Mouse (Mus musculus): ENCODE measurements at regions not wholly inside any gene's neighbourhood (a gene's known extent, or its start where the extent isn't known, plus 50 kb on each side); places are given as distances from the start of the nearest gene placed in this dataset.

DNA sequence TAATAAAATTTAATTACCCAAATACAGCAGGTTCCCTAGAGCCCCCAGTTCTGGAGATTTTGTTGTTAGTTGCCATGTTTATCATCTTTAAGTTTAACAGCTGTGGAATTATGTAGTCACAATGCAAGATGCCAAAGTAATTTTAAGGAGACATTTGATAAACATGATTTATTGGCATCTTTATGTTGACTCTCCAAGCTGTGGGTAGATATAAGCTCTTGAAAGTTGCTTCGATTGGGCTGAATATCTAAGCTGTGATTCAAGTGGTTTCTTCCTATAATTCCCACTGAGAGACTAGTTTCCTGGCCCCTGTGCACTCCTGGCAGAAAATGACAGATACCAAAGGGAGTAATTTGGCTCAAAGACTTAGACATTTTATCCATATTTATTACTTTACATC is 364.7 kb upstream of the Hsf2 start:
- Histone ChIP-seq H3K9ac (no peak overlapping the region), H3K4me1 (replicated peaks) (no peaks in the 10 kb centered on the region), H3K4me2 (no peak overlapping the region), H3K4me3 (no peak overlapping the region), H3K27me3 (no peaks in the 10 kb centered on the region), H3K36me3 (no peaks in the 10 kb centered on the region), H3K9me3 (no peaks in the 10 kb centered on the region), H3K27ac (no peak overlapping the region)
- 83% methylated on average over 1 of the region's 1 CpGs for whole genome bisulfite sequencing
- ATAC-seq (ENCODE audit: low FRiP score) = no peak

- WGBS = 81% methylated on average over 3 of the region's 3 CpGs
- no peak for ATAC-seq (ENCODE audit: low FRiP score)
These were observed 359.0 kb upstream of the Hsf2 start for GRCm38 (mm10) chr10:57127185-57127584.

GRCm38 (mm10) chr10:57156426-57156825 is 329.8 kb upstream of the Hsf2 start:
- H3K4me2 ChIP-seq = no peak overlapping the region
- no peaks in the 10 kb centered on the region for H3K36me3 ChIP-seq
- H3K27ac ChIP-seq = no peak overlapping the region
- no peaks in the 10 kb centered on the region for H3K9me3 ChIP-seq
- H3K27me3 ChIP-seq = no peaks in the 10 kb centered on the region
- no peak overlapping the region for H3K9ac ChIP-seq
- no peak for ATAC-seq (ENCODE audit: low FRiP score)
- WGBS = 82% methylated on average over 4 of the region's 4 CpGs
- H3K4me3 ChIP-seq = no peak overlapping the region
- no peaks in the 10 kb centered on the region for H3K4me1 ChIP-seq (replicated peaks)

More at GRCm38 (mm10) chr10:57127185-57127584, 359.0 kb upstream of the Hsf2 start:
- Histone ChIP-seq H3K36me3 (no peaks in the 10 kb centered on the region), H3K4me2 (no peak overlapping the region), H3K4me3 (no peak overlapping the region), H3K27ac (no peak overlapping the region), H3K27me3 (no peaks in the 10 kb centered on the region), H3K9me3 (no peaks in the 10 kb centered on the region), H3K4me1 (replicated peaks) (no peaks in the 10 kb centered on the region), H3K9ac (no peak overlapping the region)

- H3K36me3 ChIP-seq = no peaks in the 10 kb centered on the region
- H3K4me2 ChIP-seq = no peak overlapping the region
- no peak overlapping the region for H3K9ac ChIP-seq
- H3K4me1 ChIP-seq (replicated peaks) = no peaks in the 10 kb centered on the region
- 80% methylated on average over 9 of the region's 9 CpGs for WGBS
- H3K27me3 ChIP-seq = no peaks in the 10 kb centered on the region
- ATAC-seq (ENCODE audit: low FRiP score) = no peak
- no peaks in the 10 kb centered on the region for H3K9me3 ChIP-seq
- H3K27ac ChIP-seq = no peak overlapping the region
- H3K4me3 ChIP-seq = no peak overlapping the region
These were observed 329.3 kb upstream of the Hsf2 start for GRCm38 (mm10) chr10:57156912-57157311.

DNA sequence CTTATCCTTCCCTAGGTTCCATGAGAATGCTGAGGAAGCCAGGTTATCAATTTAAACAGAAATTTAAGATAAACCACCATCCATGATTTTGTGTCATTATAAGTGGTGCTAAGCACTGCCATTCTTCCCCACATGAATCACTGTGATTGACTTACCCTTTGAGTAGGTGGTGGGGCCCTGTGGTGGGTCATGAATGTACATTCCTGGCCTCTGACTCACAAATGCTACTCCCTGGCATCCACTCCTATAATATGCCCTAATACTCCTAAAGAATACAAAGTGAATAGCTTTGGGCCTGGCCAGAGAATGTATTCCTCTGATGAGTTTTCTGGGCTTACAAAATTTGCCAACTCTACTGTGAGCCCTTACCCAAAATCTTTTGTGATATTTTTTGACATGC is 325.6 kb upstream of the Hsf2 start:
- Histone ChIP-seq H3K4me1 (replicated peaks) (no peaks in the 10 kb centered on the region), H3K4me2 (no peak overlapping the region), H3K9me3 (no peaks in the 10 kb centered on the region), H3K36me3 (no peaks in the 10 kb centered on the region), H3K9ac (no peak overlapping the region), H3K27ac (no peak overlapping the region), H3K4me3 (no peak overlapping the region), H3K27me3 (no peaks in the 10 kb centered on the region)
- no peak for ATAC-seq (ENCODE audit: low FRiP score)

DNA sequence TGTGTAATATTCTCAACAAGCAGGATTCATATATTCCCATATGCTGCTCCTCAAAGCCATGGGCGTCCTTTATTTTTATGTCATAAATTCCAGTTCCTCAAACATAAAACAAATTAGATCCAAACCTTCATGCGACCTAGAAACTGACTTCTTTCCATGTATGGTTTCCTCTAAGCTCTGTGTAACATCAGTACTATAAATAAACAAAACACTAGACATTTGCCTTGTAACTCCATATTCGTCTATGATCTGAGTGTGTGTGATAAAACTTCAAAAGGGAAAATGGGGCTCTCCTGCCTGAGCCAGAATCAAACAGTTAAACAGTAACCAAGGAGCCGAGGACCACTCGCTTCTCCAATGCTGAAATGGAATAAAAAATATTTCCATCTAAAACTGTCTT is 322.8 kb upstream of the Hsf2 start:
- no peak for ATAC-seq (ENCODE audit: low FRiP score)
- H3K36me3 ChIP-seq = no peaks in the 10 kb centered on the region
- H3K9ac ChIP-seq = no peak overlapping the region
- no peak overlapping the region for H3K4me3 ChIP-seq
- no peak overlapping the region for H3K4me2 ChIP-seq
- no peaks in the 10 kb centered on the region for H3K9me3 ChIP-seq
- H3K4me1 ChIP-seq (replicated peaks) = no peaks in the 10 kb centered on the region
- no peaks in the 10 kb centered on the region for H3K27me3 ChIP-seq
- 82% methylated on average over 5 of the region's 5 CpGs for WGBS
- no peak overlapping the region for H3K27ac ChIP-seq

- no peak overlapping the region for H3K27ac ChIP-seq
- H3K9me3 ChIP-seq = no peaks in the 10 kb centered on the region
- no peaks in the 10 kb centered on the region for H3K27me3 ChIP-seq
- no peak overlapping the region for H3K4me3 ChIP-seq
- 78% methylated on average over 1 of the region's 1 CpGs for WGBS
- no peaks in the 10 kb centered on the region for H3K36me3 ChIP-seq
- no peak overlapping the region for H3K4me2 ChIP-seq
- no peak overlapping the region for H3K9ac ChIP-seq
- no peak for ATAC-seq (ENCODE audit: low FRiP score)
- H3K4me1 ChIP-seq (replicated peaks) = no peaks in the 10 kb centered on the region
These were observed 302.6 kb upstream of the Hsf2 start for GRCm38 (mm10) chr10:57183560-57183959.

GRCm38 (mm10) chr10:57210701-57211100 is 275.5 kb upstream of the Hsf2 start:
- H3K4me3 ChIP-seq = no peak overlapping the region
- H3K9ac ChIP-seq = no peak overlapping the region
- ATAC-seq (ENCODE audit: low FRiP score) = no peak
- H3K4me1 ChIP-seq (replicated peaks) = no peaks in the 10 kb centered on the region
- H3K4me2 ChIP-seq = no peak overlapping the region
- no peaks in the 10 kb centered on the region for H3K27me3 ChIP-seq
- H3K9me3 ChIP-seq = no peaks in the 10 kb centered on the region
- no peaks in the 10 kb centered on the region for H3K36me3 ChIP-seq
- no peak overlapping the region for H3K27ac ChIP-seq

DNA sequence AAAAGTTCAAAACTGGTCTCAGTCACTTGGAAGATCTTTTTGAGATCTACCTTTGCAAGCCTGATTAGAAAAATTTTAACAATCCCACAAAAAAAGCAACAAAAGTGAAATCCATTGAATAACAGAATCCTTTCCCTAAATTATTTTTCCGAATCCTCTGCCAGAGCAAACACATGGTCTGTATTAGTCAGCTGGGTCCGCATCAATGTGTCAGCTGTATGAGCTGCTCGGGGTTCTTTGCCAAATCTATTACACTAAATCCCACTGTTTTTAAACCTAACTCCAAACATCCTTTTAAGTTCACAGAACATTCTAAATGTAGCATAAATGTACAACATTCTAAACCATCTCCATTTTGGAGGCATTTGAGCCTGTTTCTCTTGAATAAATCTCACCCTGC is 255.1 kb upstream of the Hsf2 start:
- H3K4me3 ChIP-seq = no peak overlapping the region
- 86% methylated on average over 3 of the region's 3 CpGs for WGBS
- H3K4me2 ChIP-seq = no peak overlapping the region
- no peaks in the 10 kb centered on the region for H3K36me3 ChIP-seq
- no peaks in the 10 kb centered on the region for H3K27me3 ChIP-seq
- no peak overlapping the region for H3K9ac ChIP-seq
- ATAC-seq (ENCODE audit: low FRiP score) = no peak
- H3K27ac ChIP-seq = no peak overlapping the region
- no peaks in the 10 kb centered on the region for H3K9me3 ChIP-seq
- H3K4me1 ChIP-seq (replicated peaks) = no peaks in the 10 kb centered on the region

DNA sequence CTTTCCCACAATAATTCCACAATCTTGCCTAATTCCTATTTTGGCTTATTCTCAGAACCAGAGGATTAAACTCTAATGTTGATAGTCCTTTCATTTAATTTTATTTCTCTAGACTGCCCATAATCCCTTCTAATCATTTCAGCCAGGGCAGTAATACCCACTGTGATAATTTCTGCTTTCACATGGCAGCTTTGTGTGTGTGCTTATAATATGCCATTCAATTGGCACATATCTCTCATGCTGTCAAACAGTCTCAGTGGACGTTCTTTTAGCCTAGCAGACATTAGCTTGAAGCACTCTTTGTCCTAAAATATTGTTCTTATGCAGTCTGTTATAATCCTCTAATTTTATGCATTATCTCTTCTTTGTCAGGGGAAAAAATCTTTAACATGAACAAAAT is 205.0 kb upstream of the Hsf2 start:
- Histone ChIP-seq H3K4me3 (no peak overlapping the region), H3K27me3 (no peaks in the 10 kb centered on the region), H3K9me3 (no peaks in the 10 kb centered on the region), H3K36me3 (no peaks in the 10 kb centered on the region), H3K9ac (no peak overlapping the region), H3K27ac (no peak overlapping the region), H3K4me1 (replicated peaks) (no peaks in the 10 kb centered on the region), H3K4me2 (no peak overlapping the region)
- WGBS = 35% methylated on average over 1 of the region's 1 CpGs
- ATAC-seq (ENCODE audit: low FRiP score) = no peak

DNA sequence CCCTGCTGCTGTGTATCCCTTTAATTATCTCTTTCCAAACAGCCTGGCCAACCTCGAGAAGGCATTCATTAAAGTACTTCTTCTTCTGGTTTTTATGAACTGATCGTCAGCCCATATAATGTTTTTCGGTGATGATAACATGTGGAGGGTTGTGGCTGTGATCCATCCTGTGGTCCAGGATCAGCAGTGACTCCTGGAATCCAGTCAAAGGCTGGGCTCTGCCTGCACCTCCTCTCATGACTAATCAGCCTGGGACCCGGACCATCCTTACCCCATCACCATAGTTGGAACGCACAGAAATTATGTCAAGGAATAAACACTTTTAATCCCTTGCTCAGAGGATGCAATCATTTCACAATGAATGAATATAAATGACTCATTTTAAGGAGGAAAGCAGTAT is 203.3 kb upstream of the Hsf2 start:
- Histone ChIP-seq H3K4me2 (no peak overlapping the region), H3K4me3 (no peak overlapping the region), H3K27me3 (no peaks in the 10 kb centered on the region), H3K36me3 (no peaks in the 10 kb centered on the region), H3K9me3 (no peaks in the 10 kb centered on the region), H3K27ac (no peak overlapping the region), H3K4me1 (replicated peaks) (no peaks in the 10 kb centered on the region), H3K9ac (no peak overlapping the region)
- WGBS = 88% methylated on average over 5 of the region's 5 CpGs
- ATAC-seq (ENCODE audit: low FRiP score) = no peak

- Histone ChIP-seq H3K4me3 (no peak overlapping the region), H3K27me3 (no peaks in the 10 kb centered on the region), H3K4me1 (replicated peaks) (no peaks in the 10 kb centered on the region), H3K4me2 (no peak overlapping the region), H3K27ac (no peak overlapping the region), H3K9me3 (no peaks in the 10 kb centered on the region), H3K36me3 (no peaks in the 10 kb centered on the region), H3K9ac (no peak overlapping the region)
- ATAC-seq (ENCODE audit: low FRiP score) = no peak
- WGBS = 95% methylated on average over 10 of the region's 10 CpGs
These were observed 194.6 kb upstream of the Hsf2 start for GRCm38 (mm10) chr10:57291596-57291995.

GRCm38 (mm10) chr10:57313799-57314198 is 172.4 kb upstream of the Hsf2 start:
- H3K4me1 ChIP-seq (replicated peaks) = no peaks in the 10 kb centered on the region
- H3K27ac ChIP-seq = no peak overlapping the region
- no peak overlapping the region for H3K4me3 ChIP-seq
- 79% methylated on average over 3 of the region's 3 CpGs for WGBS
- H3K9me3 ChIP-seq = no peaks in the 10 kb centered on the region
- H3K27me3 ChIP-seq = no peaks in the 10 kb centered on the region
- no peaks in the 10 kb centered on the region for H3K36me3 ChIP-seq
- H3K9ac ChIP-seq = no peak overlapping the region
- H3K4me2 ChIP-seq = no peak overlapping the region
- ATAC-seq (ENCODE audit: low FRiP score) = peak; percentile 72; the same call in 1 of the 2 replicates

GRCm38 (mm10) chr10:57317067-57317466 is 169.1 kb upstream of the Hsf2 start:
- Histone ChIP-seq H3K9me3 (no peaks in the 10 kb centered on the region), H3K27me3 (no peaks in the 10 kb centered on the region), H3K27ac (no peak overlapping the region), H3K4me3 (no peak overlapping the region), H3K36me3 (no peaks in the 10 kb centered on the region), H3K9ac (no peak overlapping the region), H3K4me1 (replicated peaks) (no peaks in the 10 kb centered on the region), H3K4me2 (no peak overlapping the region)
- no peak for ATAC-seq (ENCODE audit: low FRiP score)

All from hindbrain, embryonic 13.5 days (tissue).